Mouse (Mus musculus): ENCODE data around the gene Mtus2. TPM values are rescaled to one million over a fixed set of nuclear protein-coding genes. Genes with fewer than 3 reads are reported as not detected.
"Not testable (repeated sequence)": the region's sequence is repeated elsewhere in the genome, so short reads cannot be mapped to it uniquely, and the experiment has no call there.

Gene Mtus2
- polyA plus RNA-seq, 1 experiment = 0.04 TPM

GRCm38 (mm10) chr5:147951751-147952150, 5.4 kb upstream of the Mtus2 start:
- no peak overlapping the region for H3K4me3 ChIP-seq (ENCODE audit: insufficient read depth, poor library complexity, severe bottlenecking)
- H3K36me3 ChIP-seq (ENCODE audit: control insufficient read depth, insufficient read depth) = no peaks in the 10 kb centered on the region
- TF ChIP-seq FOSL1 (IDR thresholded peaks at IDR 0.05; ENCODE audit: insufficient read depth, low read length, poor library complexity, severe bottlenecking) = no peak
- TF ChIP-seq MYOD1 (IDR thresholded peaks at IDR 0.05; ENCODE audit: control insufficient read depth, insufficient read length, low read depth) = no peak
- TF ChIP-seq CEBPB (IDR thresholded peaks at IDR 0.05; ENCODE audit: low read depth) = no peak
- TF ChIP-seq MAX (IDR thresholded peaks at IDR 0.05) = no peak
- no peak for TF ChIP-seq CTCF (IDR thresholded peaks at IDR 0.05; ENCODE audit: control insufficient read depth, insufficient read depth, insufficient read length)
- no peak for TF ChIP-seq MYOG (IDR thresholded peaks at IDR 0.05; ENCODE audit: control insufficient read depth, extremely low read depth, insufficient read length)
- TF ChIP-seq USF1 (IDR thresholded peaks at IDR 0.05; ENCODE audit: low read depth) = no peak
- no peak overlapping the region for H3ac ChIP-seq (ENCODE audit: control insufficient read depth, insufficient read length, low read depth)
- H3K79me3 ChIP-seq (ENCODE audit: low read depth) = no peaks in the 10 kb centered on the region
- no peaks in the 10 kb centered on the region for H3K79me2 ChIP-seq (ENCODE audit: control insufficient read depth, insufficient read depth)
- peaks cover 11% of the 10 kb centered on the region for H3K27me3 ChIP-seq (ENCODE audit: control insufficient read depth, insufficient read depth, insufficient read length)

GRCm38 (mm10) chr5:147953181-147953580, 3.9 kb upstream of the Mtus2 start:
- not testable (repeated sequence) for H3K4me3 ChIP-seq (ENCODE audit: insufficient read depth, poor library complexity, severe bottlenecking); H3K79me3 ChIP-seq (ENCODE audit: low read depth); H3K36me3 ChIP-seq (ENCODE audit: control insufficient read depth, insufficient read depth); H3K79me2 ChIP-seq (ENCODE audit: control insufficient read depth, insufficient read depth); H3ac ChIP-seq (ENCODE audit: control insufficient read depth, insufficient read length, low read depth)
- peaks cover 23% of the 10 kb centered on the region for H3K27me3 ChIP-seq (ENCODE audit: control insufficient read depth, insufficient read depth, insufficient read length)

GRCm38 (mm10) chr5:147955671-147956070, 1.4 kb upstream of the Mtus2 start:
- peaks cover 23% of the 10 kb centered on the region for H3K27me3 ChIP-seq (ENCODE audit: control insufficient read depth, insufficient read depth, insufficient read length)
- no peaks in the 10 kb centered on the region for H3K36me3 ChIP-seq (ENCODE audit: control insufficient read depth, insufficient read depth)
- no peak overlapping the region for H3K4me3 ChIP-seq (ENCODE audit: insufficient read depth, poor library complexity, severe bottlenecking)
- no peaks in the 10 kb centered on the region for H3K79me3 ChIP-seq (ENCODE audit: low read depth)
- no peak overlapping the region for H3ac ChIP-seq (ENCODE audit: control insufficient read depth, insufficient read length, low read depth)
- no peaks in the 10 kb centered on the region for H3K79me2 ChIP-seq (ENCODE audit: control insufficient read depth, insufficient read depth)
- TF ChIP-seq MYOG (IDR thresholded peaks at IDR 0.05; ENCODE audit: control insufficient read depth, extremely low read depth, insufficient read length) (no peak), FOSL1 (IDR thresholded peaks at IDR 0.05; ENCODE audit: insufficient read depth, low read length, poor library complexity, severe bottlenecking) (no peak), MAX (IDR thresholded peaks at IDR 0.05) (no peak), CTCF (IDR thresholded peaks at IDR 0.05; ENCODE audit: control insufficient read depth, insufficient read depth, insufficient read length) (no peak), CEBPB (IDR thresholded peaks at IDR 0.05; ENCODE audit: low read depth) (no peak), MYOD1 (IDR thresholded peaks at IDR 0.05; ENCODE audit: control insufficient read depth, insufficient read length, low read depth) (no peak), USF1 (IDR thresholded peaks at IDR 0.05; ENCODE audit: low read depth) (no peak)

- Histone ChIP-seq H3K79me2 (ENCODE audit: control insufficient read depth, insufficient read depth) (no peaks in the 10 kb centered on the region), H3ac (ENCODE audit: control insufficient read depth, insufficient read length, low read depth) (no peak overlapping the region), H3K4me3 (ENCODE audit: insufficient read depth, poor library complexity, severe bottlenecking) (no peak overlapping the region), H3K79me3 (ENCODE audit: low read depth) (no peaks in the 10 kb centered on the region), H3K36me3 (ENCODE audit: control insufficient read depth, insufficient read depth) (no peaks in the 10 kb centered on the region), H3K27me3 (ENCODE audit: control insufficient read depth, insufficient read depth, insufficient read length) (peaks cover 23% of the 10 kb centered on the region)
- TF ChIP-seq CTCF (IDR thresholded peaks at IDR 0.05; ENCODE audit: control insufficient read depth, insufficient read depth, insufficient read length) = no peak
- no peak for TF ChIP-seq FOSL1 (IDR thresholded peaks at IDR 0.05; ENCODE audit: insufficient read depth, low read length, poor library complexity, severe bottlenecking)
- no peak for TF ChIP-seq USF1 (IDR thresholded peaks at IDR 0.05; ENCODE audit: low read depth)
- TF ChIP-seq MAX (IDR thresholded peaks at IDR 0.05) = no peak
- no peak for TF ChIP-seq MYOD1 (IDR thresholded peaks at IDR 0.05; ENCODE audit: control insufficient read depth, insufficient read length, low read depth)
- TF ChIP-seq CEBPB (IDR thresholded peaks at IDR 0.05; ENCODE audit: low read depth) = no peak
- no peak for TF ChIP-seq MYOG (IDR thresholded peaks at IDR 0.05; ENCODE audit: control insufficient read depth, extremely low read depth, insufficient read length)
Measured at GRCm38 (mm10) chr5:147956421-147956820, 699 bp upstream of the Mtus2 start.

- Histone ChIP-seq H3K27me3 (ENCODE audit: control insufficient read depth, insufficient read depth, insufficient read length) (peaks cover 23% of the 10 kb centered on the region), H3K36me3 (ENCODE audit: control insufficient read depth, insufficient read depth) (no peaks in the 10 kb centered on the region), H3K79me3 (ENCODE audit: low read depth) (no peaks in the 10 kb centered on the region), H3K79me2 (ENCODE audit: control insufficient read depth, insufficient read depth) (no peaks in the 10 kb centered on the region), H3ac (ENCODE audit: control insufficient read depth, insufficient read length, low read depth) (no peak overlapping the region), H3K4me3 (ENCODE audit: insufficient read depth, poor library complexity, severe bottlenecking) (no peak overlapping the region)
- TF ChIP-seq CTCF (IDR thresholded peaks at IDR 0.05; ENCODE audit: control insufficient read depth, insufficient read depth, insufficient read length) = no peak
- TF ChIP-seq USF1 (IDR thresholded peaks at IDR 0.05; ENCODE audit: low read depth) = no peak
- TF ChIP-seq CEBPB (IDR thresholded peaks at IDR 0.05; ENCODE audit: low read depth) = no peak
- TF ChIP-seq MYOG (IDR thresholded peaks at IDR 0.05; ENCODE audit: control insufficient read depth, extremely low read depth, insufficient read length) = no peak
- no peak for TF ChIP-seq MAX (IDR thresholded peaks at IDR 0.05)
Measured at GRCm38 (mm10) chr5:147957592-147958271, 612 bp downstream of the Mtus2 start.

GRCm38 (mm10) chr5:147958552-147958951, 1.4 kb downstream of the Mtus2 start:
- H3K27me3 ChIP-seq (ENCODE audit: control insufficient read depth, insufficient read depth, insufficient read length) = peaks cover 23% of the 10 kb centered on the region

More at GRCm38 (mm10) chr5:147958552-147958951, 1.4 kb downstream of the Mtus2 start:
- no peak overlapping the region for H3K4me3 ChIP-seq (ENCODE audit: insufficient read depth, poor library complexity, severe bottlenecking)
- H3K36me3 ChIP-seq (ENCODE audit: control insufficient read depth, insufficient read depth) = no peaks in the 10 kb centered on the region
- no peak for TF ChIP-seq FOSL1 (IDR thresholded peaks at IDR 0.05; ENCODE audit: insufficient read depth, low read length, poor library complexity, severe bottlenecking)
- TF ChIP-seq CTCF (IDR thresholded peaks at IDR 0.05; ENCODE audit: control insufficient read depth, insufficient read depth, insufficient read length) = no peak
- TF ChIP-seq MAX (IDR thresholded peaks at IDR 0.05) = no peak
- no peak for TF ChIP-seq MYOD1 (IDR thresholded peaks at IDR 0.05; ENCODE audit: control insufficient read depth, insufficient read length, low read depth)
- TF ChIP-seq CEBPB (IDR thresholded peaks at IDR 0.05; ENCODE audit: low read depth) = no peak
- no peak for TF ChIP-seq USF1 (IDR thresholded peaks at IDR 0.05; ENCODE audit: low read depth)
- TF ChIP-seq MYOG (IDR thresholded peaks at IDR 0.05; ENCODE audit: control insufficient read depth, extremely low read depth, insufficient read length) = no peak
- H3K79me2 ChIP-seq (ENCODE audit: control insufficient read depth, insufficient read depth) = no peaks in the 10 kb centered on the region
- no peaks in the 10 kb centered on the region for H3K79me3 ChIP-seq (ENCODE audit: low read depth)
- H3ac ChIP-seq (ENCODE audit: control insufficient read depth, insufficient read length, low read depth) = no peak overlapping the region

All from C2C12 (cell line).